Mouse (Mus musculus) intestine, embryonic 14.5 days (tissue): ENCODE measurements around the gene Tuba1b. TPM values are rescaled to one million over a fixed set of nuclear protein-coding genes. Genes with fewer than 3 reads are reported as not detected.
"Not testable (repeated sequence)": the region's sequence is repeated elsewhere in the genome, so short reads cannot be mapped to it uniquely, and the experiment has no call there.

Experiments used
- ATAC-seq: fragments of 200-750 bp; cut with Nextera tagmentation; replicated peaks from 2 replicates; pipeline ENCODE4 v1.8.0; 2017; ENCODE audit warnings: low read depth, moderate number of reproducible peaks, moderate TSS enrichment, moderate library complexity; ENCODE audit not compliant: low FRiP score, low TSS enrichment
- DNase-seq: peaks from one replicate; pipeline ENCODE4 v3.0.0-alpha.2; 2018; ENCODE audit warnings: low spot score
- H3K27ac ChIP-seq: fragments of 300-500 bp; sonication (generic); 2 replicates; pipeline ENCODE4 v1.5.1; 2014; ENCODE audit warnings: low read depth, mild to moderate bottlenecking, control low read depth
- H3K27me3 ChIP-seq: fragments of 300-500 bp; sonication (generic); replicated peaks from 2 replicates; pipeline ENCODE4 v1.6.1; 2014; ENCODE audit warnings: low read length, control low read depth; ENCODE audit not compliant: control insufficient read depth, insufficient read depth
- H3K36me3 ChIP-seq: fragments of 300-500 bp; sonication (generic); 2 replicates; pipeline ENCODE4 v1.6.1; 2014; ENCODE audit warnings: low read length, control low read depth; ENCODE audit not compliant: control insufficient read depth, insufficient read depth
- H3K4me1 ChIP-seq: fragments of 300-500 bp; sonication (generic); replicated peaks from 2 replicates; pipeline ENCODE4 v1.6.1; 2014; ENCODE audit warnings: low read length, control low read depth, mixed read lengths; ENCODE audit not compliant: control insufficient read depth, insufficient read depth
- H3K4me2 ChIP-seq: fragments of 300-500 bp; sonication (generic); 2 replicates; pipeline ENCODE4 v1.6.1; 2014; ENCODE audit warnings: low read length
- H3K4me3 ChIP-seq: fragments of 300-500 bp; sonication (generic); 2 replicates; pipeline ENCODE4 v1.5.1; 2014; ENCODE audit warnings: low read depth, low read length, control low read depth, mixed read lengths
- H3K9ac ChIP-seq: fragments of 300-500 bp; sonication (generic); 2 replicates; pipeline ENCODE4 v1.6.1; 2014; ENCODE audit warnings: mild to moderate bottlenecking, low read length
- H3K9me3 ChIP-seq: fragments of 300-500 bp; sonication (generic); 2 replicates; pipeline ENCODE4 v1.6.1; 2016; ENCODE audit warnings: low read length, control low read depth; ENCODE audit not compliant: control insufficient read depth
- WGBS: fragments of 180-500 bp; shearing (Covaris S2); extraction: QIAGEN DNeasy Blood & Tissue Kit; methylation state at CpG from one replicate; pipeline ENCODE4 v1.1.7; 2014; 5-methylcytosine and 5-hydroxymethylcytosine counted together
- polyA plus RNA-seq: library from polyadenylated mRNA; unstranded; fragments of >200 nt; fragmentation: Nextera tagmentation; extraction: Ambion mirVana; gene quantifications from 2 replicates; pipeline ENCODE4 v1.2.1, GENCODE M21; 2014

Gene Tuba1b
- polyA plus RNA-seq, 1 experiment from 2014 or later: 1,667 TPM

DNA sequence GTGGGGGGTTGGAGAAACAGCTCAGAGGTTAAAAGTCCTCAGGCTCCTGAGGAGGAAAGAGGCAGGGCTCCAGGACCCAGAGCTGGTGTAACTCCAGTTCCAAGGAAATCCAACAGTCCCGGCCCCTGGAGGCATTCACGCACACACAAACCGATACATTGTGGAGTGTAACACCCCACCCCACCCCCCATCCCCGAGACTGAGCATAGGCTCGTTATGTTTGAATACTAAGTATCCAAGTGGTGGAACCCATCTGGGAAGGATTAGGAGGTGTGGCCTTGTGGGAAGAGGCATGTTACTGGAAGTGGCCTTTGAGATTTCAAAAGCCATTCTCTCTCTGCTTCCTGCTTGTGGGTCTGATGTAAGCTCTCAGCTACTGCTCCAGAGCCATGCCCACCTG, 12.9 kb downstream of the Tuba1b start:
- DNase-seq (no peak), ATAC-seq (no peak)
- H3K4me2 ChIP-seq: no peak overlapping the region
- peaks cover 9% of the 10 kb centered on the region for H3K4me1 ChIP-seq
- no peak overlapping the region for H3K9ac ChIP-seq
- 91% methylated on average over 5 of the region's 5 CpGs for WGBS
- H3K27ac ChIP-seq: no peak overlapping the region
- H3K36me3 ChIP-seq: no peaks in the 10 kb centered on the region
- no peak overlapping the region for H3K4me3 ChIP-seq
- H3K9me3 ChIP-seq: no peaks in the 10 kb centered on the region
- no peaks in the 10 kb centered on the region for H3K27me3 ChIP-seq

DNA sequence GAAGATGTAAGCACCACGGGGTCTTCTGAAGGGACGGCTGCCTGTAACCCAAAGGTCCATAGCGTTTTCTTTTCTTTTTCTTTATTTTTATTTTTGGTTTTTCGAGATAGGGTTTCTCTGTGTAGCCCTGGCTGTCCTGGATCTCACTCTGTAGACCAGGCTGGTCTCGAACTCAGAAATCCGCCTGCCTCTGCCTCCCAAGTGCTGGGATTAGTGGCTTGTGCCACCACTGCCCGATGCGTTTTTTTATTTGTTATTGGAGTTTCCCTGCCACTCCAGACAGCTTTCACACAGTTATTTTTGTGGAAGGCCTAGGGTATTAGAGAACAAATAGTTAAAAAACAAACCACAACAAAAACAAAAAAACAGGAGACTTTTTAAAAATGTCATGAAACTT, 15.9 kb downstream of the Tuba1b start:
- ATAC-seq, DNase-seq: not testable (repeated sequence)
- 27% methylated on average over 8 of the region's 8 CpGs for WGBS

DNA sequence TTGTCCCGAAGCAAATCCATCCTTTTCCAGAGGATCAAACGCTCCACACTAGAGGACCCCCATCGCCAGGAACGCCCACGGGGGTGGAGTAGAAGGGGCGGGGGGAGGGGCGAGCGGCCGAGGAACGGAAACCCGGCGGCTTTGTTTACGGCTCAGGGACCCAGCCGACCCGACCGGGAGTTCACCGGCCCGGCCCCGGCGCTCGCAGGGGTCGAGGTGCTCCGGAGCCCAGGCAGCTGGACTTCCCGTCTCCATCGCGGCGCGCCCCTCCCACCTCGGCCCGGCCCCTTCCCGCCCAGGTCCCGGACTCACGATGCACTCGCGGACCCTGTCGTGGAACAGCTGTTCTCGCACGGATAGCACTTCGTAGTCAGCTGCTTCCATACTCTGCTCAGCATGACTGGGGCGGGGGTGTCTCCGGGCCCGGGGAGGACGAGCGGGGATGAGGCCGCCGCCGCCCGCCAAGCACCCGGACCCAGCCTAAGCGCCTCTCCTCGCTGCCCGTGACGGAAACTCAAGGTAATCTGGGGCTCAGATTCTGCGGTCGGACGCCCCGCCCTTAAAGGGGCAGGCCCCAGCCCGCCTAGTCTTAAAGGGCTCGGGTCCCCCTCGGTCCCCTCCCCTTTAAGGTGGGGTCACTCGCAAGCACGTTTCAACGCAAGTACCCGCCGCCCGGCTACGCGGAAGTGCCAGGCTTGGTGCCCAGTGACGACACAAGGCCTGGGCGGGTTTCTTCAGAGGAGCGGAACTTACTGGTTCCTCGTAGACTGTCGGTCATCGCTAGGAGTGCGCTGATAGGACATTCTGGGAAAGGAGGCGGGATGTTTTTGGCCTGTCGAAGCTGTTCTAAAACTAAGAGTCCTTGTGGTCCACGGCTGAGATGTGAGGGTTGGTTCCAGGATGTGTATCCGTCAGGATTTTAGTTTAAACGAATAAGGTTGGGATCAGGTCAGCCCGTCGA, 16.5 kb downstream of the Tuba1b start, which contains the start of gene Lmbr1l:
TSS of gene Lmbr1l (minus strand) at position 694 of the 961 bp plus-strand sequence.
- H3K27me3 ChIP-seq: no peaks in the 10 kb centered on the region
- H3K4me1 ChIP-seq: peaks cover 14% of the 10 kb centered on the region
- WGBS: under 1% methylated on average over 76 of the region's 82 CpGs
- H3K9me3 ChIP-seq: no peaks in the 10 kb centered on the region
- H3K4me3 ChIP-seq: peak within 1 kb of the TSS; percentile 87
- H3K9ac ChIP-seq: peak within 1 kb of the TSS; percentile 78
- peak within 1 kb of the TSS; percentile 95 for H3K27ac ChIP-seq
- peak; percentile 98 for DNase-seq
- peak within 1 kb of the TSS; percentile 86 for H3K4me2 ChIP-seq
- peaks cover 9% of the 10 kb centered on the region for H3K36me3 ChIP-seq
- peak; percentile 98 for ATAC-seq

More for the DNA sequence above, 15.9 kb downstream of the Tuba1b start:
- H3K9ac ChIP-seq: peak overlapping the region; percentile 78
- peak overlapping the region; percentile 86 for H3K4me2 ChIP-seq
- H3K4me1 ChIP-seq: peaks cover 14% of the 10 kb centered on the region
- peak overlapping the region; percentile 95; the same call in 1 of the 2 replicates for H3K27ac ChIP-seq
- H3K9me3 ChIP-seq, H3K36me3 ChIP-seq, H3K27me3 ChIP-seq: not testable (repeated sequence)
- peak overlapping the region; percentile 87 for H3K4me3 ChIP-seq

DNA sequence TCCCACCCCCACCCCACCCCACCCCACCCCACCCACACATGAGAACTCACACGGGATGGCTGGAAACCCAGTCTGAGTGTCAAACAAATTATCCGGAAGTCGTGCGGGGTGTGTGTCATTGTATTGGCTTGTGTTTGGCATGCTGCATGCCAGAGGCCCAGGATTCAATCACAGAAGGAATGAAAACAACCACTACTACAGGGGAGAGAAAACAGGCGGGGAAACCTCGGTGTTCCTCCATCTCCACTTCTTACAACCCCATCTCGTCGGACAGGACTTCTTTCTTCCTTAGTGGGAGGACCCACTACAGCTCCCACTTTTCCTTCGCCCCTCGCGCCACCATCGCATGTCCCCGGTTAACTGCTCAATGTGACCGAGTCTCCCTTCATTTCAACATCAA, 17.3 kb downstream of the Tuba1b start:
- ATAC-seq (no peak), DNase-seq (no peak)
- peak overlapping the region; percentile 95 for H3K27ac ChIP-seq
- peak overlapping the region; percentile 78 for H3K9ac ChIP-seq
- H3K4me1 ChIP-seq: peaks cover 14% of the 10 kb centered on the region
- H3K4me3 ChIP-seq: peak overlapping the region; percentile 87
- H3K36me3 ChIP-seq: peaks cover 16% of the 10 kb centered on the region
- H3K4me2 ChIP-seq: peak overlapping the region; percentile 86
- no peaks in the 10 kb centered on the region for H3K27me3 ChIP-seq
- WGBS: 0% methylated on average over 14 of the region's 14 CpGs
- H3K9me3 ChIP-seq: no peaks in the 10 kb centered on the region

DNA sequence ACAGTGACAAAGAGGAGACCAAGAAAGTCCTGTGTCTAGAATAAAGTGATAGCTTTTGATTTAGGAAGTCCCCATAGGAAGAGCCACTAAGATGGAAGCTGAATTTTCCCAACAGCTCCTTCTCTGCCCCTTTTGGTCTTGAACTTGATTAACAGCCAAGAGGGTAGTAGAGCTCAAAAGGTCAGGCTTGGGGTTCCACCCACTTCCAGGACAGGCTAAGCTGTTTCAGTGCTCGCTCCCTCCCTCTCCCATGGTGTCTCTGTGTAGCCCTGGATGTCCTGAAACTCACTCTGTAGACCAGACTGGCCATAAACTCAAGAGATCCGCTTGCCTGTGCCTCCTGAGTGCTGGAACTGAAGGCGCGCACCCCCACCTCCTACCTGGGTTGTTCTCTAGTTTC, 18.3 kb downstream of the Tuba1b start:
- no peak overlapping the region; the same call in 1 of the 2 replicates for H3K9ac ChIP-seq
- no peak overlapping the region for H3K4me3 ChIP-seq
- H3K36me3 ChIP-seq: peaks cover 27% of the 10 kb centered on the region
- ATAC-seq (no peak), DNase-seq (no peak)
- H3K27ac ChIP-seq: no peak overlapping the region
- WGBS: 87% methylated on average over 4 of the region's 4 CpGs
- no peaks in the 10 kb centered on the region for H3K27me3 ChIP-seq
- peaks cover 14% of the 10 kb centered on the region for H3K4me1 ChIP-seq
- H3K4me2 ChIP-seq: no peak overlapping the region
- no peaks in the 10 kb centered on the region for H3K9me3 ChIP-seq

DNA sequence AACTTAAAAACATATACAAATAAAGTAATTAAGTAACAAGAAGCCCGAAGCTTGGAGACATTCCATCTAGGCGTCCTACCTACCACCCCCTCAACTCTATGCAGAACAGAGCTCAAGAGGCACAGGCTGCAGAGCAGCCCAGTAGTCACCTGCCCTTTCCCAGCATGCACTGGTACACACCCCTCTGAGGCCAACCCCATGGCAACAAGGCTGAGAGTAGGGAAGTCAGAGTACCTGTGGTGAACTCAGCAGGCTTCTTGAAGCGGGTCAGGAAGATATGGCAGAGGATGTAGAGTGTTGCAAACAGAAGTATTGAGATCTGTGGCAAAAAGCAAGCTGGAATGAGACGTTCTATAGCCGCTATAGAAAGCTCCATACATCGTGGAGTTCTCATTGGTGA, 19.5 kb downstream of the Tuba1b start:
- 94% methylated on average over 6 of the region's 6 CpGs for WGBS
- Histone ChIP-seq H3K36me3 (peaks cover 38% of the 10 kb centered on the region), H3K9me3 (no peaks in the 10 kb centered on the region), H3K4me3 (no peak overlapping the region), H3K27ac (no peak overlapping the region), H3K27me3 (no peaks in the 10 kb centered on the region), H3K4me2 (no peak overlapping the region), H3K9ac (no peak overlapping the region), H3K4me1 (peaks cover 14% of the 10 kb centered on the region)
- no peak for DNase-seq
- ATAC-seq: no peak

DNA sequence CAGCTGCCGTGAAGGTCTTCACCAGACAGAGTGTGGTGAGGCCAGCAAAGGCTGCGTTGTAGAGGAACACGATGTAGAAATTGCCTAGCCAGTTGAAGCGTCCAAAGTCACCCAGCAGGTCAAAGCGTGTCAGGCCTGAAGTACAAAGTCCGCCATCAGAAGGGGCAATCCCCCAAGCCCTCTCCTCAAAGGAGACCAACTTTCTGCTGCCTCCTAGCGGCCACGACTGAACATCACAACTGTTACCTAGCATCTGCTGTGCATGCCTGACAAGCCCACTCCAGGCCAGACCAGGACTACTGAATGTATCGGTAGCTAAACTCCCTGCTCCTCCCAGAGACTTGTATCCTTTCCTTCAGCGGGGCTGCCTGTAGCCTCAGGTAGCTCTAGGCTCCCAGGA, 29.7 kb downstream of the Tuba1b start:
- DNase-seq (peak; percentile 70), ATAC-seq (no peak)
- Histone ChIP-seq H3K9ac (no peak overlapping the region), H3K27ac (no peak overlapping the region), H3K9me3 (no peaks in the 10 kb centered on the region), H3K4me3 (no peak overlapping the region), H3K36me3 (peaks cover 48% of the 10 kb centered on the region), H3K4me1 (no peaks in the 10 kb centered on the region), H3K27me3 (peaks cover 11% of the 10 kb centered on the region), H3K4me2 (no peak overlapping the region)
- 28% methylated on average over 10 of the region's 10 CpGs for WGBS

DNA sequence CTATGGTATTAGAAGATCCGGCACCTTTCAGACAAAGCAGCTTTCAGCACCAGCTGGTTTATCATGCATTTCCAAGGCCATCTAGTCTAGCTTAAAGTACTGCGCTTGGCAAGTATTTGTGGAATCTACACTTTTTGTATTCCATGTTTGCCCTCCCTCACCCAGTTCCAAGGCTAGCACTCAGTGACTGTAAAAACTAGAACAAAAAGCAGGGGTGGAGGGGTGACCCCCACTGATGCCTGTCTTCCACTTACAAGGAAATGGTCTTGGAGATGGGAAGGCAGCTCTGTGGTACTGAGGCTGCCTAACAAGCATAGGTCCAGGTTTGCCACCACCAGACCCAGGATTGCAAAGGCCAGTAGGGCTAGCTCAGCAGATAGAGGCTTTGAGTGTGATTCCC, 31.8 kb downstream of the Tuba1b start:
- peaks cover 31% of the 10 kb centered on the region for H3K27me3 ChIP-seq
- no peak overlapping the region for H3K9ac ChIP-seq
- ATAC-seq (no peak), DNase-seq (no peak)
- 93% methylated on average over 2 of the region's 2 CpGs for WGBS
- no peaks in the 10 kb centered on the region for H3K9me3 ChIP-seq
- H3K27ac ChIP-seq: no peak overlapping the region
- H3K4me3 ChIP-seq: no peak overlapping the region
- 0 out of 2 replicates have a peak, but pooled peaks cover 7% of the 10 kb centered on the region for H3K4me1 ChIP-seq
- no peak overlapping the region for H3K4me2 ChIP-seq
- H3K36me3 ChIP-seq: peaks cover 28% of the 10 kb centered on the region
